Mouse (Mus musculus): ENCODE data around the gene Dock9. TPM values are rescaled to one million over a fixed set of nuclear protein-coding genes. Genes with fewer than 3 reads are reported as not detected.
A peak's percentile ranks its signal among the peaks of the same experiment; 100 is the strongest.

Gene Dock9
- polyA plus RNA-seq, 1 experiment from 2014 or later: 14.3 TPM

- 76% methylated on average over 1 of the region's 1 CpGs for WGBS
- no peak for ATAC-seq (ENCODE audit: low FRiP score, low TSS enrichment)
Measured at GRCm38 (mm10) chr14:121497800-121498199, 299.8 kb downstream of the Dock9 start.

GRCm38 (mm10) chr14:121495741-121496140, 301.9 kb downstream of the Dock9 start:
- no peak overlapping the region for H3K4me2 ChIP-seq (replicated peaks; ENCODE audit: low read depth, low read length)
- no peaks in the 10 kb centered on the region for H3K9me3 ChIP-seq (ENCODE audit: control insufficient read depth, low read length)
- 82% methylated on average over 4 of the region's 4 CpGs for WGBS
- H3K4me1 ChIP-seq (ENCODE audit: control insufficient read depth, insufficient read depth, low read length): no peaks in the 10 kb centered on the region
- H3K4me3 ChIP-seq (ENCODE audit: low read length): no peak overlapping the region
- no peaks in the 10 kb centered on the region for H3K27me3 ChIP-seq (ENCODE audit: control insufficient read depth, insufficient read depth, low read length)
- ATAC-seq (ENCODE audit: low FRiP score, low TSS enrichment): no peak
- no peak overlapping the region for H3K27ac ChIP-seq (ENCODE audit: low read depth, low read length)
- no peaks in the 10 kb centered on the region for H3K36me3 ChIP-seq (ENCODE audit: control insufficient read depth, insufficient read depth, low read length)
- H3K9ac ChIP-seq (ENCODE audit: low read depth, low read length): no peak overlapping the region

More at GRCm38 (mm10) chr14:121497800-121498199, 299.8 kb downstream of the Dock9 start:
- Histone ChIP-seq H3K4me1 (ENCODE audit: control insufficient read depth, insufficient read depth, low read length) (no peaks in the 10 kb centered on the region), H3K9ac (ENCODE audit: low read depth, low read length) (no peak overlapping the region), H3K36me3 (ENCODE audit: control insufficient read depth, insufficient read depth, low read length) (no peaks in the 10 kb centered on the region), H3K27ac (ENCODE audit: low read depth, low read length) (no peak overlapping the region), H3K27me3 (ENCODE audit: control insufficient read depth, insufficient read depth, low read length) (no peaks in the 10 kb centered on the region), H3K4me3 (ENCODE audit: low read length) (no peak overlapping the region), H3K9me3 (ENCODE audit: control insufficient read depth, low read length) (no peaks in the 10 kb centered on the region), H3K4me2 (replicated peaks; ENCODE audit: low read depth, low read length) (no peak overlapping the region)

- ATAC-seq (ENCODE audit: low FRiP score, low TSS enrichment): no peak
- WGBS: 78% methylated on average over 2 of the region's 2 CpGs
- H3K4me3 ChIP-seq (ENCODE audit: low read length): no peak overlapping the region
Measured at GRCm38 (mm10) chr14:121495120-121495519, 302.5 kb downstream of the Dock9 start.

GRCm38 (mm10) chr14:121494238-121494637, 303.4 kb downstream of the Dock9 start:
- WGBS: 53% methylated on average over 2 of the region's 2 CpGs
- H3K36me3 ChIP-seq (ENCODE audit: control insufficient read depth, insufficient read depth, low read length): no peaks in the 10 kb centered on the region

More at GRCm38 (mm10) chr14:121495120-121495519, 302.5 kb downstream of the Dock9 start:
- Histone ChIP-seq H3K27ac (ENCODE audit: low read depth, low read length) (no peak overlapping the region), H3K9ac (ENCODE audit: low read depth, low read length) (no peak overlapping the region), H3K36me3 (ENCODE audit: control insufficient read depth, insufficient read depth, low read length) (no peaks in the 10 kb centered on the region), H3K4me2 (replicated peaks; ENCODE audit: low read depth, low read length) (no peak overlapping the region), H3K4me1 (ENCODE audit: control insufficient read depth, insufficient read depth, low read length) (no peaks in the 10 kb centered on the region), H3K9me3 (ENCODE audit: control insufficient read depth, low read length) (no peaks in the 10 kb centered on the region), H3K27me3 (ENCODE audit: control insufficient read depth, insufficient read depth, low read length) (no peaks in the 10 kb centered on the region)

GRCm38 (mm10) chr14:121493712-121494111, 303.9 kb downstream of the Dock9 start:
- no peak overlapping the region for H3K27ac ChIP-seq (ENCODE audit: low read depth, low read length)
- no peaks in the 10 kb centered on the region for H3K9me3 ChIP-seq (ENCODE audit: control insufficient read depth, low read length)
- no peak for ATAC-seq (ENCODE audit: low FRiP score, low TSS enrichment)
- WGBS: 62% methylated on average over 3 of the region's 3 CpGs
- H3K27me3 ChIP-seq (ENCODE audit: control insufficient read depth, insufficient read depth, low read length): no peaks in the 10 kb centered on the region
- no peak overlapping the region for H3K9ac ChIP-seq (ENCODE audit: low read depth, low read length)
- H3K4me1 ChIP-seq (ENCODE audit: control insufficient read depth, insufficient read depth, low read length): no peaks in the 10 kb centered on the region
- H3K4me2 ChIP-seq (replicated peaks; ENCODE audit: low read depth, low read length): no peak overlapping the region
- H3K4me3 ChIP-seq (ENCODE audit: low read length): no peak overlapping the region
- no peaks in the 10 kb centered on the region for H3K36me3 ChIP-seq (ENCODE audit: control insufficient read depth, insufficient read depth, low read length)

More at GRCm38 (mm10) chr14:121494238-121494637, 303.4 kb downstream of the Dock9 start:
- no peaks in the 10 kb centered on the region for H3K9me3 ChIP-seq (ENCODE audit: control insufficient read depth, low read length)
- no peak overlapping the region for H3K4me3 ChIP-seq (ENCODE audit: low read length)
- no peaks in the 10 kb centered on the region for H3K27me3 ChIP-seq (ENCODE audit: control insufficient read depth, insufficient read depth, low read length)
- H3K27ac ChIP-seq (ENCODE audit: low read depth, low read length): no peak overlapping the region
- no peak overlapping the region for H3K9ac ChIP-seq (ENCODE audit: low read depth, low read length)
- no peaks in the 10 kb centered on the region for H3K4me1 ChIP-seq (ENCODE audit: control insufficient read depth, insufficient read depth, low read length)
- no peak overlapping the region for H3K4me2 ChIP-seq (replicated peaks; ENCODE audit: low read depth, low read length)
- no peak for ATAC-seq (ENCODE audit: low FRiP score, low TSS enrichment)

GRCm38 (mm10) chr14:121492328-121492727, 305.3 kb downstream of the Dock9 start:
- Histone ChIP-seq H3K4me3 (ENCODE audit: low read length) (no peak overlapping the region), H3K27me3 (ENCODE audit: control insufficient read depth, insufficient read depth, low read length) (no peaks in the 10 kb centered on the region), H3K9ac (ENCODE audit: low read depth, low read length) (no peak overlapping the region), H3K4me1 (ENCODE audit: control insufficient read depth, insufficient read depth, low read length) (no peaks in the 10 kb centered on the region), H3K27ac (ENCODE audit: low read depth, low read length) (no peak overlapping the region), H3K4me2 (replicated peaks; ENCODE audit: low read depth, low read length) (no peak overlapping the region), H3K36me3 (ENCODE audit: control insufficient read depth, insufficient read depth, low read length) (no peaks in the 10 kb centered on the region), H3K9me3 (ENCODE audit: control insufficient read depth, low read length) (no peaks in the 10 kb centered on the region)
- ATAC-seq (ENCODE audit: low FRiP score, low TSS enrichment): peak; percentile 68; the same call in 1 of the 2 replicates
- WGBS: 64% methylated on average over 8 of the region's 8 CpGs

Other genes starting within 250 kb of the Dock9 start
- gene Ubac2, start 80.8 kb upstream of the Dock9 start, polyA plus RNA-seq (2014; fragmentation: Nextera tagmentation; extraction: Ambion mirVana): 49.4 and 78.2 TPM in 2 replicates
- gene Gpr18, start 117.9 kb upstream of the Dock9 start, polyA plus RNA-seq (2014; fragmentation: Nextera tagmentation; extraction: Ambion mirVana): 0.17 and 0.42 TPM in 2 replicates
- 3.9 and 4.0 TPM in 2 replicates for gene Gpr183, start 167.4 kb upstream of the Dock9 start, polyA plus RNA-seq (2014; fragmentation: Nextera tagmentation; extraction: Ambion mirVana)
- not detected in 2 replicates for gene Timm8a2, start 236.8 kb upstream of the Dock9 start, polyA plus RNA-seq (2014; fragmentation: Nextera tagmentation; extraction: Ambion mirVana)